Mouse (Mus musculus): ENCODE measurements at regions not wholly inside any gene's neighbourhood (a gene's known extent, or its start where the extent isn't known, plus 50 kb on each side); places are given as distances from the start of the nearest gene placed in this dataset.

DNA sequence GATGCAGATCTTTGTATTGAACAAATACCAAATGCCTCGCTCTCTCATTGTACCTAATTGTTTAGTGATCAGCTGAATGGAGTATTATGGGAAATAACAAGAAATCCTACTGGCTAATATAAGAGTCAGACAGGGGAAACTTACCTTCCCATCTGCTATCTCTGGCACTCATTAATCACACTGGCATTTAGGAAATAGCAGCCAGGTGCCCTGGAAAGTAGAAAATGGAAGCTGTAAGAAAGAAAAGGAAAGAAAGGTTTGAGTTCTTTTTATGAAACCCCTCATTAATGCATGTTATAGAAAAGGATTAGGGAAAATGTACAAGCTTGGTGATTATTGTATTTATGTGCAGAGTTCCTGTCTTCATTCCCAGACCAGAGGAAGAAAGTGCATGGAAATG lies 126.5 kb upstream of the Gap43 start:
- no peak for TF ChIP-seq CTCF (IDR thresholded peaks at IDR 0.05; ENCODE audit: borderline replicate concordance, insufficient read depth, low read length)
- no peak for TF ChIP-seq POLR2A (IDR thresholded peaks at IDR 0.05; ENCODE audit: low read depth, low read length)
